ENCODE assay signal across 28 mouse cellular contexts in the genomic region with DNA sequence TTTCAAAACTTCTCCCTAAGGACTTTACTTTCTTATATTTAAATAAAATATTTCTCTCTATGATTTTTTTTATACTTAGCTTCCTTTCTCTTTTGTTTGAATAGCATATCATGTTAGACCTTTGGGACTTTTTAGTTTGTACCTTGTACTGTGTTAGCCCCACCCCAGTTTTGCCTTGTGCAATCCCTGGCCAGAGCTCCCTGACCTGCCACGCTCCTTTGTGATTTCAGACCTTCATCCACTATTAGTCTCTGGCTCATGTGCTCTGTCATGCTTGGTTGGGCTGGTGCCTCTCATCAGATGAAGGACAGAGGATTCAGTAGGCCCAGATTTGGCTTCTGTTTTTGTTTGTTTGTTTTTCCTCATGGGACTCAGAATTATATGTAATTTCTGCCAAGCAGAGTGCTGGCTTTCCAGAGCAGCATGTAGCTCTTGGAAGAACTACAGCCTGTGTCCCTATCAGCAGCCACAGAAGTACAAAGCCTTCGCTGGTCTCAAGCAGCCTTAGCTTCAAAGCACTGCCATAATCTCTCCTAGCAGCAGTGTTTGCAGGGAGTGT. TPM values are rescaled to one million over a fixed set of nuclear protein-coding genes. Genes with fewer than 3 reads are reported as not detected.
A peak's percentile ranks its signal among the peaks of the same experiment; 100 is the strongest.
DNase-seq lines count a peak whose midpoint lies in the region; ATAC-seq and TF ChIP-seq lines count a peak whose summit lies in the region.
"Had no signal": no experiment of that assay in that cellular context is flagged by ENCODE, and none has a peak within 500 bp of the region (broad histone marks: within the 10 kb centered on the region; RNA-seq: fewer than 3 reads in every experiment).

No protein-coding gene starts in this region.

- TF ChIP-seq POLR2A in kidney, adult 2 months (IDR thresholded peaks at IDR 0.05; ENCODE audit: low read depth, low read length), result no peak

- DNase-seq in kidney, adult 2 months, result peak; percentile 37
- peak; percentile 26 for DNase-seq in liver, postnatal 0 days
- no peak for DNase-seq in liver, embryonic 11.5 days (ENCODE audit: low spot score)
- no peak for DNase-seq in cerebellum, adult 11 months
- no peak for DNase-seq in layer of hippocampus, postnatal 10 days (ENCODE audit: low spot score in 2 of 2)
- DNase-seq: cerebellum, adult 11-12 months; cerebellum, adult 9-11 months; gastrocnemius, postnatal 25 days; heart, adult 11 months; heart, postnatal 36 days; liver, embryonic 13.5 days; lung, embryonic 14.5 days; lung, postnatal 14 days; midbrain, embryonic 14.5 days; thymus, postnatal 25 days had no signal

- H3K27ac ChIP-seq in kidney, adult 2 months (ENCODE audit: insufficient read depth, low read depth, low read length), result no peak overlapping the region
- H3K27ac ChIP-seq in kidney, embryonic 14.5 days (ENCODE audit: low read depth, low read length), result no peak overlapping the region
- peak overlapping the region; percentile 61; the same call in 1 of the 2 replicates for H3K27ac ChIP-seq in liver, postnatal 0 days (ENCODE audit: low read depth)
- no peak overlapping the region for H3K27ac ChIP-seq in liver, embryonic 11.5 days (ENCODE audit: low read depth, low read length)
- H3K27ac ChIP-seq in intestine, embryonic 16.5 days (ENCODE audit: low read length), result no peak overlapping the region
- H3K27ac ChIP-seq: embryonic facial prominence, embryonic 13.5 days; forebrain, embryonic 10.5 days; forebrain, embryonic 15.5 days; heart, embryonic 10.5 days; hindbrain, embryonic 12.5 days; kidney, embryonic 15.5 days; left cerebral cortex, adult 2 months; limb, embryonic 12.5 days; liver, embryonic 13.5 days had no signal

- no peaks in the 10 kb centered on the region for H3K36me3 ChIP-seq in kidney, adult 2 months (ENCODE audit: control insufficient read depth, insufficient read depth, low read length)
- no peaks in the 10 kb centered on the region for H3K36me3 ChIP-seq in kidney, embryonic 14.5 days (ENCODE audit: control insufficient read depth, insufficient read depth, low read length)
- no peaks in the 10 kb centered on the region for H3K36me3 ChIP-seq in liver, postnatal 0 days (replicated peaks; ENCODE audit: insufficient read depth, low read length)
- H3K36me3 ChIP-seq in liver, embryonic 11.5 days (ENCODE audit: control insufficient read depth, insufficient read depth, low read length), result no peaks in the 10 kb centered on the region
- H3K36me3 ChIP-seq in intestine, embryonic 16.5 days (ENCODE audit: control insufficient read depth, insufficient read depth, low read length), result no peaks in the 10 kb centered on the region
- H3K36me3 ChIP-seq: embryonic facial prominence, embryonic 13.5 days; forebrain, embryonic 10.5 days; forebrain, embryonic 15.5 days; heart, embryonic 10.5 days; hindbrain, embryonic 12.5 days; kidney, embryonic 15.5 days; limb, embryonic 12.5 days; liver, embryonic 13.5 days had no signal

- H3K4me1 ChIP-seq in kidney, adult 2 months (ENCODE audit: control insufficient read depth, insufficient read depth, low read length), result no peaks in the 10 kb centered on the region
- no peaks in the 10 kb centered on the region for H3K4me1 ChIP-seq in kidney, embryonic 14.5 days (ENCODE audit: control insufficient read depth, insufficient read depth, low read length)
- no peaks in the 10 kb centered on the region for H3K4me1 ChIP-seq in liver, postnatal 0 days (ENCODE audit: insufficient read depth)
- no peaks in the 10 kb centered on the region for H3K4me1 ChIP-seq in liver, embryonic 11.5 days (replicated peaks; ENCODE audit: control insufficient read depth, insufficient read depth, low read length)
- H3K4me1 ChIP-seq in intestine, embryonic 16.5 days (ENCODE audit: control insufficient read depth, insufficient read depth, low read length), result no peaks in the 10 kb centered on the region
- H3K4me1 ChIP-seq: embryonic facial prominence, embryonic 13.5 days; forebrain, embryonic 10.5 days; forebrain, embryonic 15.5 days; heart, embryonic 10.5 days; hindbrain, embryonic 12.5 days; kidney, embryonic 15.5 days; limb, embryonic 12.5 days; liver, embryonic 13.5 days had no signal

- H3K4me2 ChIP-seq in kidney, embryonic 14.5 days (replicated peaks; ENCODE audit: low read depth, low read length), result no peak overlapping the region
- H3K4me2 ChIP-seq in liver, postnatal 0 days (ENCODE audit: low read depth, low read length), result no peak overlapping the region
- no peak overlapping the region for H3K4me2 ChIP-seq in liver, embryonic 11.5 days
- H3K4me2 ChIP-seq in intestine, embryonic 16.5 days (ENCODE audit: low read depth, low read length), result no peak overlapping the region
- H3K4me2 ChIP-seq: embryonic facial prominence, embryonic 13.5 days; forebrain, embryonic 15.5 days; hindbrain, embryonic 12.5 days; kidney, embryonic 15.5 days; limb, embryonic 12.5 days; liver, embryonic 13.5 days; lung, embryonic 14.5 days had no signal

- no peak for TF ChIP-seq EP300 in liver, postnatal 0 days (IDR thresholded peaks at IDR 0.05; ENCODE audit: low read depth)

- H3K9me3 ChIP-seq in kidney, embryonic 14.5 days (ENCODE audit: control insufficient read depth, low read length), result no peaks in the 10 kb centered on the region
- no peaks in the 10 kb centered on the region for H3K9me3 ChIP-seq in liver, postnatal 0 days (ENCODE audit: low read length)
- no peaks in the 10 kb centered on the region for H3K9me3 ChIP-seq in liver, embryonic 11.5 days (ENCODE audit: control insufficient read depth, low read length)
- no peaks in the 10 kb centered on the region for H3K9me3 ChIP-seq in intestine, embryonic 16.5 days (ENCODE audit: control insufficient read depth, low read length)
- H3K9me3 ChIP-seq: embryonic facial prominence, embryonic 13.5 days; forebrain, embryonic 10.5 days; forebrain, embryonic 15.5 days; heart, embryonic 10.5 days; hindbrain, embryonic 12.5 days; kidney, embryonic 15.5 days; limb, embryonic 12.5 days; liver, embryonic 13.5 days had no signal

- 44% methylated on average over 2 of the region's 2 CpGs for WGBS in kidney, adult 2 months
- WGBS in kidney, embryonic 14.5 days, result 63% methylated on average over 2 of the region's 2 CpGs
- 48% methylated on average over 2 of the region's 2 CpGs for WGBS in liver, postnatal 0 days (ENCODE audit: insufficient replicate concordance)
- WGBS in liver, embryonic 11.5 days, result 66% methylated on average over 2 of the region's 2 CpGs
- 61% methylated on average over 2 of the region's 2 CpGs for WGBS in intestine, embryonic 16.5 days

- H3K27me3 ChIP-seq in kidney, adult 2 months (replicated peaks; ENCODE audit: control insufficient read depth, insufficient read depth, low read length), result no peaks in the 10 kb centered on the region
- H3K27me3 ChIP-seq in kidney, embryonic 14.5 days (ENCODE audit: control insufficient read depth, insufficient read depth, low read length), result no peaks in the 10 kb centered on the region
- no peaks in the 10 kb centered on the region for H3K27me3 ChIP-seq in liver, postnatal 0 days (ENCODE audit: insufficient read depth, low read length)
- no peaks in the 10 kb centered on the region for H3K27me3 ChIP-seq in liver, embryonic 11.5 days (replicated peaks; ENCODE audit: control insufficient read depth, insufficient read depth, low read length)
- H3K27me3 ChIP-seq in intestine, embryonic 16.5 days (replicated peaks; ENCODE audit: control insufficient read depth, insufficient read depth, low read length), result no peaks in the 10 kb centered on the region
- H3K27me3 ChIP-seq: embryonic facial prominence, embryonic 13.5 days; forebrain, embryonic 15.5 days; hindbrain, embryonic 12.5 days; kidney, embryonic 15.5 days; limb, embryonic 12.5 days; liver, embryonic 13.5 days had no signal

- no peak for ATAC-seq in kidney, embryonic 14.5 days (ENCODE audit: low FRiP score, low TSS enrichment)
- ATAC-seq in liver, postnatal 0 days, result peak; percentile 64
- no peak for ATAC-seq in liver, embryonic 11.5 days (replicated peaks; ENCODE audit: low FRiP score)
- peak; percentile 63; the same call in 1 of the 2 replicates for ATAC-seq in intestine, embryonic 16.5 days
- ATAC-seq: CD4-positive, CD25-positive, alpha-beta regulatory T cell, adult 4 months; forebrain, embryonic 15.5 days had no signal

- TF ChIP-seq CTCF in kidney, adult 2 months (conservative IDR thresholded peaks at IDR 0.05; ENCODE audit: insufficient read depth, insufficient read length, low read depth, low read length), result no peak
- no peak for TF ChIP-seq CTCF in liver, postnatal 0 days (IDR thresholded peaks at IDR 0.05; ENCODE audit: low read depth)

- H3K9ac ChIP-seq in kidney, embryonic 14.5 days (ENCODE audit: low read depth, low read length), result no peak overlapping the region
- no peak overlapping the region for H3K9ac ChIP-seq in liver, postnatal 0 days (replicated peaks)
- H3K9ac ChIP-seq in liver, embryonic 11.5 days (ENCODE audit: low read depth, low read length), result no peak overlapping the region
- no peak overlapping the region for H3K9ac ChIP-seq in intestine, embryonic 16.5 days (ENCODE audit: low read depth, low read length)
- H3K9ac ChIP-seq: embryonic facial prominence, embryonic 13.5 days; forebrain, embryonic 15.5 days; hindbrain, embryonic 12.5 days; kidney, embryonic 15.5 days; limb, embryonic 12.5 days; liver, embryonic 13.5 days; lung, embryonic 14.5 days had no signal

- H3K4me3 ChIP-seq in kidney, adult 2 months (ENCODE audit: insufficient read depth, low read depth, low read length), result no peak overlapping the region
- no peak overlapping the region for H3K4me3 ChIP-seq in kidney, embryonic 14.5 days (ENCODE audit: low read length)
- no peak overlapping the region for H3K4me3 ChIP-seq in liver, postnatal 0 days (ENCODE audit: low read depth, low read length)
- no peak overlapping the region for H3K4me3 ChIP-seq in liver, embryonic 11.5 days (ENCODE audit: low read depth, low read length)
- H3K4me3 ChIP-seq in intestine, embryonic 16.5 days (ENCODE audit: low read length), result no peak overlapping the region
- H3K4me3 ChIP-seq: embryonic facial prominence, embryonic 13.5 days; forebrain, embryonic 10.5 days; forebrain, embryonic 15.5 days; heart, embryonic 10.5 days; hindbrain, embryonic 12.5 days; kidney, embryonic 15.5 days; left cerebral cortex, adult 2 months; limb, embryonic 12.5 days; liver, embryonic 13.5 days had no signal

RNA-seq across cellular contexts. Expression of a gene that starts 18.5 kb away (rescaled TPM):
- polyA plus RNA-seq in kidney, adult 2 months (2012; rRNA removed), result 0.06 TPM in 1 of 2 replicates, not detected in the other
- polyA plus RNA-seq in kidney, embryonic 14.5 days (2014; fragmentation: Nextera tagmentation; extraction: Ambion mirVana), result not detected in 2 replicates
- polyA plus RNA-seq in liver, postnatal 0 days (2015; fragmentation: Nextera tagmentation; extraction: Ambion mirVana), result 225 and 244 TPM in 2 replicates
- not detected in 2 replicates for polyA plus RNA-seq in liver, embryonic 11.5 days (2014; fragmentation: Nextera tagmentation; extraction: Ambion mirVana)
- polyA plus RNA-seq in intestine, embryonic 16.5 days (2015; fragmentation: Nextera tagmentation; extraction: Ambion mirVana), result 0.10 TPM in 1 of 2 replicates, not detected in the other
- not detected for total RNA-seq in layer of hippocampus, postnatal 10 days (2021)
- total RNA-seq: gastrocnemius, postnatal 25 days; heart, postnatal 36 days; monocyte, adult 5-6 weeks had no signal
- polyA plus RNA-seq: CD4-positive, CD25-positive, alpha-beta regulatory T cell, adult 4 months; embryonic facial prominence, embryonic 13.5 days; forebrain, embryonic 10.5 days; forebrain, embryonic 15.5 days; heart, embryonic 10.5 days; hindbrain, embryonic 12.5 days; limb, embryonic 12.5 days; lung, embryonic 14.5 days; midbrain, embryonic 14.5 days; neural tube, embryonic 14.5 days had no signal

Comparison
In these comparisons a context has a peak if more than half of its experiments do, and no peak if none do; other contexts are left out.
1. DNase-seq: peak in kidney, adult 2 months (single experiment) and liver, postnatal 0 days (single experiment); none in liver, embryonic 11.5 days (single experiment), cerebellum, adult 11 months (single experiment) and layer of hippocampus, postnatal 10 days (0 of 2).
2. ATAC-seq: peak in liver, postnatal 0 days (single experiment) and intestine, embryonic 16.5 days (single experiment); none in kidney, embryonic 14.5 days (single experiment) and liver, embryonic 11.5 days (single experiment).
3. RNA of a gene that starts 18.5 kb away (polyA plus RNA-seq): 225 to 244 TPM in liver, postnatal 0 days; 0.10 TPM in intestine, embryonic 16.5 days, 0.06 TPM in kidney, adult 2 months, not detected in kidney, embryonic 14.5 days and not detected in liver, embryonic 11.5 days; every median in the first group is over 100 times any median in the second.